Mouse (Mus musculus) embryonic facial prominence, embryonic 14.5 days (tissue): Measurements from ENCODE around the gene Antxr2. TPM values are rescaled to one million over a fixed set of nuclear protein-coding genes. Genes with fewer than 3 reads are reported as not detected.

Source experiments
- ATAC-seq: fragments of 200-750 bp; cut with Nextera tagmentation; 2 replicates; pipeline ENCODE4 v1.8.0; 2017; ENCODE audit warnings: low read depth, moderate number of reproducible peaks, moderate TSS enrichment
- DNase-seq: peaks from one replicate; pipeline ENCODE4 v3.0.0-alpha.2; 2015; ENCODE audit warnings: low spot score
- H3K27ac ChIP-seq: fragments of 300-500 bp; sonication (generic); replicated peaks from 2 replicates; pipeline ENCODE4 v1.5.1; 2014; ENCODE audit warnings: low read depth, mild to moderate bottlenecking, low read length, moderate library complexity
- H3K27me3 ChIP-seq: fragments of 300-500 bp; sonication (generic); replicated peaks from 2 replicates; pipeline ENCODE4 v1.6.1; 2014; ENCODE audit warnings: low read length; ENCODE audit not compliant: control insufficient read depth, insufficient read depth
- H3K36me3 ChIP-seq: fragments of 300-500 bp; sonication (generic); 2 replicates; pipeline ENCODE4 v1.6.1; 2014; ENCODE audit warnings: low read length, mixed read lengths; ENCODE audit not compliant: control insufficient read depth, insufficient read depth
- H3K4me1 ChIP-seq: fragments of 300-500 bp; sonication (generic); 2 replicates; pipeline ENCODE4 v1.6.1; 2014; ENCODE audit warnings: antibody characterized with exemption, low read length; ENCODE audit not compliant: control insufficient read depth, insufficient read depth
- H3K4me2 ChIP-seq: fragments of 300-500 bp; sonication (generic); 2 replicates; pipeline ENCODE4 v1.6.1; 2014; ENCODE audit warnings: low read depth, mild to moderate bottlenecking, low read length, moderate library complexity, mixed read lengths
- H3K4me3 ChIP-seq: fragments of 300-500 bp; sonication (generic); 2 replicates; pipeline ENCODE4 v1.5.1; 2014; ENCODE audit warnings: low read depth, mild to moderate bottlenecking, low read length
- H3K9ac ChIP-seq: fragments of 300-500 bp; sonication (generic); 2 replicates; pipeline ENCODE4 v1.6.1; 2014; ENCODE audit warnings: low read depth, mild to moderate bottlenecking, low read length, moderate library complexity, mixed read lengths
- H3K9me3 ChIP-seq: fragments of 300-500 bp; sonication (generic); 2 replicates; pipeline ENCODE4 v1.6.1; 2016; ENCODE audit warnings: low read length; ENCODE audit not compliant: control insufficient read depth
- WGBS: fragments of 180-500 bp; shearing (Covaris S2); extraction: QIAGEN DNeasy Blood & Tissue Kit; methylation state at CpG from one replicate; pipeline ENCODE4 v1.1.7; 2014; 5-methylcytosine and 5-hydroxymethylcytosine counted together
- polyA plus RNA-seq: library from polyadenylated mRNA; unstranded; fragments of >200 nt; fragmentation: Nextera tagmentation; extraction: Ambion mirVana; gene quantifications from 2 replicates; pipeline ENCODE4 v1.2.1, GENCODE M21; 2014

Gene Antxr2
- polyA plus RNA-seq, 1 experiment from 2014 or later = 29.1 TPM

- Histone ChIP-seq H3K4me3 (no peak overlapping the region), H3K4me2 (no peak overlapping the region), H3K9ac (no peak overlapping the region), H3K27ac (no peak overlapping the region), H3K27me3 (no peaks in the 10 kb centered on the region), H3K36me3 (0 out of 2 replicates have a peak, but pooled peaks cover 6% of the 10 kb centered on the region), H3K4me1 (no peaks in the 10 kb centered on the region), H3K9me3 (no peaks in the 10 kb centered on the region)
- no peak for ATAC-seq
- 59% methylated on average over 2 of the region's 2 CpGs for WGBS
- DNase-seq = no peak
These were observed 116.0 kb downstream of the Antxr2 start for GRCm38 (mm10) chr5:97914890-97915289.

- Histone ChIP-seq H3K36me3 (0 out of 2 replicates have a peak, but pooled peaks cover 6% of the 10 kb centered on the region), H3K4me3 (no peak overlapping the region), H3K27ac (no peak overlapping the region), H3K9ac (no peak overlapping the region), H3K4me1 (no peaks in the 10 kb centered on the region), H3K27me3 (no peaks in the 10 kb centered on the region), H3K4me2 (no peak overlapping the region), H3K9me3 (no peaks in the 10 kb centered on the region)
- WGBS = 93% methylated on average over 6 of the region's 6 CpGs
- DNase-seq (no peak), ATAC-seq (no peak)
These were observed 116.9 kb downstream of the Antxr2 start for GRCm38 (mm10) chr5:97913901-97914300.

- H3K36me3 ChIP-seq = no peaks in the 10 kb centered on the region
- H3K9me3 ChIP-seq = no peaks in the 10 kb centered on the region
- no peak overlapping the region for H3K4me3 ChIP-seq
- H3K27ac ChIP-seq = no peak overlapping the region
- WGBS = 38% methylated on average over 6 of the region's 6 CpGs
- no peak overlapping the region for H3K9ac ChIP-seq
- ATAC-seq (no peak), DNase-seq (no peak)
- no peak overlapping the region for H3K4me2 ChIP-seq
- H3K4me1 ChIP-seq = no peaks in the 10 kb centered on the region
- H3K27me3 ChIP-seq = no peaks in the 10 kb centered on the region
These were observed 123.4 kb downstream of the Antxr2 start for GRCm38 (mm10) chr5:97907482-97907881.

- no peaks in the 10 kb centered on the region for H3K27me3 ChIP-seq
- ATAC-seq = no peak
- H3K27ac ChIP-seq = no peak overlapping the region
- no peaks in the 10 kb centered on the region for H3K4me1 ChIP-seq
- H3K36me3 ChIP-seq = no peaks in the 10 kb centered on the region
- DNase-seq = no peak
- WGBS = 60% methylated on average over 13 of the region's 13 CpGs
- H3K9me3 ChIP-seq = no peaks in the 10 kb centered on the region
- H3K4me3 ChIP-seq = no peak overlapping the region
- H3K4me2 ChIP-seq = no peak overlapping the region
- no peak overlapping the region for H3K9ac ChIP-seq
These were observed 124.1 kb downstream of the Antxr2 start for GRCm38 (mm10) chr5:97906537-97907266.

- Histone ChIP-seq H3K4me3 (no peak overlapping the region), H3K4me1 (no peaks in the 10 kb centered on the region), H3K27ac (no peak overlapping the region), H3K9me3 (no peaks in the 10 kb centered on the region), H3K27me3 (no peaks in the 10 kb centered on the region), H3K9ac (no peak overlapping the region), H3K4me2 (no peak overlapping the region), H3K36me3 (no peaks in the 10 kb centered on the region)
- DNase-seq = no peak
- 79% methylated on average over 3 of the region's 3 CpGs for WGBS
- ATAC-seq = no peak
These were observed 125.0 kb downstream of the Antxr2 start for GRCm38 (mm10) chr5:97905856-97906255.

- 72% methylated on average over 7 of the region's 7 CpGs for WGBS
- ATAC-seq = no peak
These were observed 129.7 kb downstream of the Antxr2 start for GRCm38 (mm10) chr5:97901096-97901495.

GRCm38 (mm10) chr5:97899321-97899720, 131.5 kb downstream of the Antxr2 start:
- Histone ChIP-seq H3K36me3 (no peaks in the 10 kb centered on the region), H3K27ac (no peak overlapping the region), H3K9ac (no peak overlapping the region), H3K4me3 (no peak overlapping the region), H3K9me3 (peaks cover 7% of the 10 kb centered on the region; the same call in 1 of the 2 replicates), H3K4me1 (no peaks in the 10 kb centered on the region), H3K27me3 (no peaks in the 10 kb centered on the region), H3K4me2 (no peak overlapping the region)
- DNase-seq = no peak
- no peak for ATAC-seq
- 89% methylated on average over 5 of the region's 5 CpGs for WGBS

More at GRCm38 (mm10) chr5:97901096-97901495, 129.7 kb downstream of the Antxr2 start:
- no peaks in the 10 kb centered on the region for H3K9me3 ChIP-seq
- H3K36me3 ChIP-seq = no peaks in the 10 kb centered on the region
- no peak for DNase-seq
- H3K4me2 ChIP-seq = no peak overlapping the region
- no peaks in the 10 kb centered on the region for H3K27me3 ChIP-seq
- no peak overlapping the region for H3K27ac ChIP-seq
- no peak overlapping the region for H3K9ac ChIP-seq
- H3K4me3 ChIP-seq = no peak overlapping the region
- H3K4me1 ChIP-seq = no peaks in the 10 kb centered on the region

- ATAC-seq (no peak), DNase-seq (no peak)
- WGBS = 94% methylated on average over 6 of the region's 6 CpGs
- Histone ChIP-seq H3K4me2 (no peak overlapping the region), H3K4me3 (no peak overlapping the region), H3K4me1 (no peaks in the 10 kb centered on the region), H3K9ac (no peak overlapping the region), H3K27ac (no peak overlapping the region), H3K36me3 (peaks cover 27% of the 10 kb centered on the region), H3K27me3 (no peaks in the 10 kb centered on the region), H3K9me3 (no peaks in the 10 kb centered on the region)
These were observed 145.4 kb downstream of the Antxr2 start for GRCm38 (mm10) chr5:97885427-97885826.

GRCm38 (mm10) chr5:97884110-97884509, 146.7 kb downstream of the Antxr2 start:
- ATAC-seq = no peak
- WGBS = 84% methylated on average over 3 of the region's 3 CpGs

More at GRCm38 (mm10) chr5:97884110-97884509, 146.7 kb downstream of the Antxr2 start:
- no peaks in the 10 kb centered on the region for H3K27me3 ChIP-seq
- no peak overlapping the region for H3K4me2 ChIP-seq
- no peaks in the 10 kb centered on the region for H3K4me1 ChIP-seq
- no peak overlapping the region for H3K4me3 ChIP-seq
- H3K36me3 ChIP-seq = peaks cover 27% of the 10 kb centered on the region
- no peak for DNase-seq
- no peaks in the 10 kb centered on the region for H3K9me3 ChIP-seq
- no peak overlapping the region for H3K9ac ChIP-seq
- no peak overlapping the region for H3K27ac ChIP-seq
